Mouse (Mus musculus) brain, embryonic 14.5 days (tissue): Measurements from ENCODE around the gene Lpin2.

Experiments used
- CTCF ChIP-seq: fragments of 200-500 bp; IDR thresholded peaks from 2 replicates; pipeline ENCODE4 v1.5.1; 2012; ENCODE audit warnings: inconsistent platforms, mild to moderate bottlenecking, moderate library complexity, borderline replicate concordance; ENCODE audit not compliant: insufficient read depth, insufficient read length; ENCODE audit errors: extremely low read depth
- POLR2A ChIP-seq: fragments of 200-500 bp; IDR thresholded peaks from 2 replicates; pipeline ENCODE4 v1.6.1; 2012; ENCODE audit warnings: mild to moderate bottlenecking, inconsistent platforms, borderline replicate concordance; ENCODE audit not compliant: poor library complexity, insufficient read depth, insufficient read length, severe bottlenecking; ENCODE audit errors: extremely low read depth

DNA sequence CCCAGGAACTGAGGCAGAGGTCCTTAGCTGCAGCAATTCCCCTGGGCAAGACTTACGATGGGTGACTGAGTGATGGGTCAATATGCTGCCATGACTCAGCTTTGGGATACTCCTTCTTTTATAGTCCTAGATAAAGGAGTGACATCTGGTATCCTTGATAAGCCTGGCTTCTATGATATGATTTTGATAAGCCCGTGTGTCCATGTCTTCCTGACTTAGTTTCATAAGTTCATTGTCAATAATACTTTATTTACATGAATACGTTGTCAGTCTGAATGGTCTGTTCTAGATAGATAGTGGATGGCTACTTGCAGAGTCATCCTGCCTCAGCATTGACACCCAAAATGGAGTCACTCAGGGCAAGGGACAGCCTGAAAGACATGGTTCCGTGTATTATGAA is 11.2 kb upstream of the Lpin2 start:
- TF ChIP-seq POLR2A (no peak), CTCF (no peak)
